Mouse (Mus musculus) liver, embryonic 14.5 days (tissue): ENCODE measurements around the gene Tmem235.

ENCODE experiments used
- CTCF ChIP-seq: IDR thresholded peaks from 2 replicates; pipeline ENCODE4 v1.5.1; 2016; ENCODE audit warnings: antibody characterized with exemption, low read depth, control low read depth
- EP300 ChIP-seq: IDR thresholded peaks from 2 replicates; pipeline ENCODE4 v1.6.1; 2016; ENCODE audit warnings: antibody characterized with exemption, low read depth

GRCm38 (mm10) chr11:117825333-117826101 is 35.0 kb upstream of the Tmem235 start, which contains the start of the genes Afmid and Tk1:
- TF ChIP-seq CTCF = no peak
- 0 out of 2 replicates have a peak, but pooled peaks have one; percentile 6 for TF ChIP-seq EP300
